Mouse (Mus musculus): Measurements from ENCODE around the gene Tmprss5.

DNA sequence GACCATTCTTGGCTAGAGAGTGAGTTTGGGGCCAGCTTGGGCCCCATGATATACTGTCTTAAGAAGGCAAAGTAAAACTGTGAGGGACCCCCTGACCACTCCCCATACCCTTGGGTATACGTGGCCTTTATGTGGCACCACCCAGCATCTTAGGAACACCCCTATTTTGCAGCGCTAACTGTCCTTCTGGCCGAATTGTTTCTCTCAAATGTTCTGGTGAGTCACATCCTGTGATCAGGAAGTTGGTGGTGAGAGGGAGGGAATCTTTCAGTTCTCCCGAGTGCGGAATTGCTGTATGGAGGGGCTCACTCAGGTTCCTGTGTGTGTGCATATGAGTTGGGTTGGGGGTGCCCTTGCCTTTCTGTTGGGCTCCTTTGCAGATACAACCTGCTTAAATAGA, 30.2 kb downstream of the Tmprss5 start:
- TF ChIP-seq MYOD1 (IDR thresholded peaks at IDR 0.05; ENCODE audit: control insufficient read depth, insufficient read length, low read depth) (no peak), CTCF (IDR thresholded peaks at IDR 0.05; ENCODE audit: control insufficient read depth, insufficient read depth, insufficient read length) (no peak), MAX (IDR thresholded peaks at IDR 0.05) (no peak), USF1 (IDR thresholded peaks at IDR 0.05; ENCODE audit: low read depth) (no peak), MYOG (IDR thresholded peaks at IDR 0.05; ENCODE audit: control insufficient read depth, extremely low read depth, insufficient read length) (no peak), CEBPB (IDR thresholded peaks at IDR 0.05; ENCODE audit: low read depth) (no peak), FOSL1 (IDR thresholded peaks at IDR 0.05; ENCODE audit: insufficient read depth, low read length, poor library complexity, severe bottlenecking) (no peak)
